Mouse (Mus musculus): Measurements from ENCODE around the gene Oas1a.
A peak's percentile ranks its signal among the peaks of the same experiment; 100 is the strongest.

DNA sequence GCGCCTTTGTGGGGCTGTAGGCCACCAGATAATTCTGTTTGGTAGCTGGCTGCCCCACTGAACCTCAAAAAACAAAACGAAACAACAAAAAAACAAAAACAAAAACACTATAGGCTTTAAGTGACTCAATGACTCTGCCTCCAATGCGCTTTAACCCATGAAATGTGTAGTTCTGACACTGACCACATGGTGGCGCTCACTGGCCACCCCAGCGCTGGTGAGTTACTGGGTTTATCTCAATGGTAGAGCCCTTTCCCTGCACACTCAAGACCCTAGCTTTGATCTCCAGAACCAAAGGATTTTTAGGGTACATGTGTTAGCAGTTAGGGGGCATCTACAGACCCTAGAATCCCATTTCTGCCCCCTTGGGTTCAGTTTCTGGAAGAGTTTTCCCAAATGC, 46.7 kb upstream of the Oas1a start:
- peak; percentile 84 for TF ChIP-seq CTCF (IDR thresholded peaks at IDR 0.05; ENCODE audit: low read depth, low read length)
- TF ChIP-seq GATA2 (IDR thresholded peaks at IDR 0.05; ENCODE audit: borderline replicate concordance, low read depth, low read length) = no peak
- TF ChIP-seq GATA1 (IDR thresholded peaks at IDR 0.05; ENCODE audit: borderline replicate concordance, low read length) = no peak

Data from G1E (cell line).